Mouse (Mus musculus) forebrain, embryonic 11.5 days (tissue): ENCODE measurements around the gene Inpp4b. TPM values are rescaled to one million over a fixed set of nuclear protein-coding genes. Genes with fewer than 3 reads are reported as not detected.

Experiments
- ATAC-seq: fragments of 200-750 bp; cut with Nextera tagmentation; replicated peaks from 2 replicates; pipeline ENCODE4 v1.8.0; 2017; ENCODE audit warnings: moderate TSS enrichment; ENCODE audit not compliant: low FRiP score
- DNase-seq: peaks from one replicate; pipeline ENCODE4 v3.0.0-alpha.2; 2017; ENCODE audit warnings: low spot score
- H3K27ac ChIP-seq: fragments of 300-500 bp; sonication (generic); 2 replicates; pipeline ENCODE4 v1.5.1; 2014; ENCODE audit warnings: low read depth, low read length
- H3K27me3 ChIP-seq: fragments of 300-500 bp; sonication (generic); 2 replicates; pipeline ENCODE4 v1.6.1; 2014; ENCODE audit warnings: mild to moderate bottlenecking, low read length, mixed read lengths; ENCODE audit not compliant: control insufficient read depth, insufficient read depth
- H3K36me3 ChIP-seq: fragments of 300-500 bp; sonication (generic); 2 replicates; pipeline ENCODE4 v1.6.1; 2014; ENCODE audit warnings: mild to moderate bottlenecking, low read length, moderate library complexity, mixed read lengths; ENCODE audit not compliant: control insufficient read depth, insufficient read depth
- H3K4me1 ChIP-seq: fragments of 300-500 bp; sonication (generic); replicated peaks from 2 replicates; pipeline ENCODE4 v1.6.1; 2014; ENCODE audit warnings: low read length, mixed read lengths; ENCODE audit not compliant: control insufficient read depth, insufficient read depth
- H3K4me2 ChIP-seq: fragments of 300-500 bp; sonication (generic); 2 replicates; pipeline ENCODE4 v1.6.1; 2014; ENCODE audit warnings: low read depth, mild to moderate bottlenecking, low read length, moderate library complexity, mixed read lengths; ENCODE audit not compliant: severe bottlenecking
- H3K4me3 ChIP-seq: fragments of 300-500 bp; sonication (generic); 2 replicates; pipeline ENCODE4 v1.5.1; 2014; ENCODE audit warnings: low read depth, low read length
- H3K9ac ChIP-seq: fragments of 300-500 bp; sonication (generic); 2 replicates; pipeline ENCODE4 v1.6.1; 2014; ENCODE audit warnings: low read length
- H3K9me3 ChIP-seq: fragments of 300-500 bp; sonication (generic); 2 replicates; pipeline ENCODE4 v1.6.1; 2016; ENCODE audit warnings: low read length, mixed read lengths; ENCODE audit not compliant: control insufficient read depth
- WGBS: fragments of 180-500 bp; shearing (Covaris S2); extraction: QIAGEN DNeasy Blood & Tissue Kit; methylation state at CpG from one replicate; pipeline ENCODE4 v1.1.7; 2014; 5-methylcytosine and 5-hydroxymethylcytosine counted together
- polyA plus RNA-seq: library from polyadenylated mRNA; unstranded; fragments of >200 nt; fragmentation: Nextera tagmentation; extraction: Ambion mirVana; gene quantifications from 2 replicates; pipeline ENCODE4 v1.2.1, GENCODE M21; 2014

The Inpp4b gene
- polyA plus RNA-seq, 1 experiment from 2014 or later = 3.3 TPM

- Histone ChIP-seq H3K4me1 (no peaks in the 10 kb centered on the region), H3K27me3 (no peaks in the 10 kb centered on the region), H3K9ac (no peak overlapping the region), H3K4me3 (no peak overlapping the region), H3K36me3 (no peaks in the 10 kb centered on the region), H3K9me3 (no peaks in the 10 kb centered on the region), H3K4me2 (no peak overlapping the region), H3K27ac (no peak overlapping the region)
- ATAC-seq = no peak
- DNase-seq = no peak
- 93% methylated on average over 5 of the region's 5 CpGs for WGBS
Observed at GRCm38 (mm10) chr8:81946812-81947211, 604.5 kb downstream of the Inpp4b start.

- WGBS = 93% methylated on average over 2 of the region's 2 CpGs
- DNase-seq (no peak), ATAC-seq (no peak)
- no peaks in the 10 kb centered on the region for H3K27me3 ChIP-seq
- no peaks in the 10 kb centered on the region for H3K9me3 ChIP-seq
- H3K36me3 ChIP-seq = no peaks in the 10 kb centered on the region
- no peaks in the 10 kb centered on the region for H3K4me1 ChIP-seq
- no peak overlapping the region for H3K4me2 ChIP-seq
- no peak overlapping the region for H3K9ac ChIP-seq
- no peak overlapping the region for H3K4me3 ChIP-seq
- H3K27ac ChIP-seq = no peak overlapping the region
Observed at GRCm38 (mm10) chr8:81953101-81953500, 610.7 kb downstream of the Inpp4b start.

GRCm38 (mm10) chr8:81985128-81985665, 642.8 kb downstream of the Inpp4b start:
- Histone ChIP-seq H3K4me3 (no peak overlapping the region), H3K4me2 (no peak overlapping the region), H3K36me3 (no peaks in the 10 kb centered on the region), H3K9ac (no peak overlapping the region), H3K27ac (no peak overlapping the region), H3K9me3 (no peaks in the 10 kb centered on the region), H3K4me1 (no peaks in the 10 kb centered on the region), H3K27me3 (no peaks in the 10 kb centered on the region)
- 71% methylated on average over 8 of the region's 8 CpGs for WGBS
- no peak for DNase-seq
- no peak for ATAC-seq

- no peak for DNase-seq
- H3K27me3 ChIP-seq = no peaks in the 10 kb centered on the region
- no peak overlapping the region for H3K27ac ChIP-seq
- 86% methylated on average over 3 of the region's 3 CpGs for WGBS
- H3K9me3 ChIP-seq = no peaks in the 10 kb centered on the region
- no peak for ATAC-seq
- H3K4me1 ChIP-seq = no peaks in the 10 kb centered on the region
- H3K4me2 ChIP-seq = no peak overlapping the region
- H3K9ac ChIP-seq = no peak overlapping the region
- H3K4me3 ChIP-seq = no peak overlapping the region
- no peaks in the 10 kb centered on the region for H3K36me3 ChIP-seq
Observed at GRCm38 (mm10) chr8:81992966-81993365, 650.6 kb downstream of the Inpp4b start.

GRCm38 (mm10) chr8:81996239-81996638, 653.9 kb downstream of the Inpp4b start:
- 92% methylated on average over 3 of the region's 3 CpGs for WGBS
- no peak for ATAC-seq
- Histone ChIP-seq H3K27ac (no peak overlapping the region), H3K4me1 (no peaks in the 10 kb centered on the region), H3K9me3 (no peaks in the 10 kb centered on the region), H3K4me3 (no peak overlapping the region), H3K4me2 (no peak overlapping the region), H3K9ac (no peak overlapping the region), H3K27me3 (no peaks in the 10 kb centered on the region), H3K36me3 (no peaks in the 10 kb centered on the region)
- no peak for DNase-seq

GRCm38 (mm10) chr8:81996823-81997222, 654.5 kb downstream of the Inpp4b start:
- Histone ChIP-seq H3K27me3 (no peaks in the 10 kb centered on the region), H3K4me2 (no peak overlapping the region), H3K4me1 (no peaks in the 10 kb centered on the region), H3K4me3 (no peak overlapping the region), H3K9me3 (no peaks in the 10 kb centered on the region), H3K36me3 (no peaks in the 10 kb centered on the region), H3K27ac (no peak overlapping the region), H3K9ac (no peak overlapping the region)
- 96% methylated on average over 1 of the region's 1 CpGs for WGBS
- no peak for ATAC-seq
- DNase-seq = no peak

- no peak for DNase-seq
- ATAC-seq = 0 out of 2 replicates have a peak, but pooled peaks have one; percentile 24
- WGBS = 84% methylated on average over 4 of the region's 4 CpGs
Observed at GRCm38 (mm10) chr8:82004158-82004557, 661.8 kb downstream of the Inpp4b start.

GRCm38 (mm10) chr8:82005466-82005865, 663.1 kb downstream of the Inpp4b start:
- H3K9ac ChIP-seq = no peak overlapping the region
- H3K27me3 ChIP-seq = no peaks in the 10 kb centered on the region
- WGBS = 68% methylated on average over 2 of the region's 2 CpGs
- no peaks in the 10 kb centered on the region for H3K9me3 ChIP-seq
- ATAC-seq = no peak
- no peak overlapping the region for H3K4me2 ChIP-seq
- no peak overlapping the region for H3K27ac ChIP-seq
- no peak overlapping the region for H3K4me3 ChIP-seq
- no peaks in the 10 kb centered on the region for H3K36me3 ChIP-seq
- no peaks in the 10 kb centered on the region for H3K4me1 ChIP-seq
- DNase-seq = no peak

More at GRCm38 (mm10) chr8:82004158-82004557, 661.8 kb downstream of the Inpp4b start:
- Histone ChIP-seq H3K36me3 (no peaks in the 10 kb centered on the region), H3K27me3 (no peaks in the 10 kb centered on the region), H3K4me1 (no peaks in the 10 kb centered on the region), H3K27ac (no peak overlapping the region), H3K4me3 (no peak overlapping the region), H3K4me2 (no peak overlapping the region), H3K9me3 (no peaks in the 10 kb centered on the region), H3K9ac (no peak overlapping the region)

GRCm38 (mm10) chr8:82017792-82018191, 675.4 kb downstream of the Inpp4b start:
- Histone ChIP-seq H3K9ac (no peak overlapping the region), H3K4me2 (no peak overlapping the region), H3K36me3 (no peaks in the 10 kb centered on the region), H3K9me3 (no peaks in the 10 kb centered on the region), H3K4me1 (no peaks in the 10 kb centered on the region), H3K27ac (no peak overlapping the region), H3K27me3 (no peaks in the 10 kb centered on the region), H3K4me3 (no peak overlapping the region)
- DNase-seq (no peak), ATAC-seq (no peak)
- 79% methylated on average over 5 of the region's 5 CpGs for WGBS
